Mouse (Mus musculus) embryo, embryonic 10.5 days (tissue): ENCODE measurements around the gene Mettl26.
A peak's percentile ranks its signal among the peaks of the same experiment; 100 is the strongest.

Source experiments
- DNase-seq: peaks from one replicate; pipeline ENCODE4 v3.0.0-alpha.2; 2015; ENCODE audit warnings: low spot score

Mettl26 gene

GRCm38 (mm10) chr17:25874721-25875170, at the start of gene Mettl26:
Mettl26 (plus strand) TSS chr17:25875074.
- DNase-seq = peak; percentile 97

- no peak for DNase-seq
Observed at GRCm38 (mm10) chr17:25825311-25825710, 49.6 kb upstream of the Mettl26 start.

GRCm38 (mm10) chr17:25825984-25826570, 48.8 kb upstream of the Mettl26 start:
- no peak for DNase-seq

- no peak for DNase-seq
Observed at GRCm38 (mm10) chr17:25827011-25827410, 47.9 kb upstream of the Mettl26 start.

GRCm38 (mm10) chr17:25827546-25828222, 47.2 kb upstream of the Mettl26 start:
- DNase-seq = no peak

- DNase-seq = no peak
Observed at GRCm38 (mm10) chr17:25828223-25828594, 46.7 kb upstream of the Mettl26 start.

GRCm38 (mm10) chr17:25828712-25829557, 45.9 kb upstream of the Mettl26 start, which contains the start of gene Jmjd8:
Jmjd8 (plus strand) TSS chr17:25828867.
- peak; percentile 88 for DNase-seq

- no peak for DNase-seq
Observed at GRCm38 (mm10) chr17:25829558-25830017, 45.3 kb upstream of the Mettl26 start.

- DNase-seq = no peak
Observed at GRCm38 (mm10) chr17:25830200-25830753, 44.6 kb upstream of the Mettl26 start.

- DNase-seq = no peak
Observed at GRCm38 (mm10) chr17:25830806-25831431, 44.0 kb upstream of the Mettl26 start.

- no peak for DNase-seq
Observed at GRCm38 (mm10) chr17:25831451-25832281, 43.2 kb upstream of the Mettl26 start.

GRCm38 (mm10) chr17:25832436-25833290, 42.2 kb upstream of the Mettl26 start:
- DNase-seq = peak; percentile 100

- peak; percentile 97 for DNase-seq
Observed at GRCm38 (mm10) chr17:25833291-25833663, 41.6 kb upstream of the Mettl26 start, which contains the start of gene Stub1. Stub1 (minus strand) TSS chr17:25833404.

GRCm38 (mm10) chr17:25833961-25834594, 40.8 kb upstream of the Mettl26 start:
- DNase-seq = no peak

- no peak for DNase-seq
Observed at GRCm38 (mm10) chr17:25834595-25835222, 40.2 kb upstream of the Mettl26 start.

GRCm38 (mm10) chr17:25835301-25835700, 39.6 kb upstream of the Mettl26 start:
- DNase-seq = no peak

- no peak for DNase-seq
Observed at GRCm38 (mm10) chr17:25835816-25836215, 39.1 kb upstream of the Mettl26 start.

GRCm38 (mm10) chr17:25836397-25837075, 38.3 kb upstream of the Mettl26 start:
- DNase-seq = no peak
